In genomic region chr11:52397385-52397987, GRCm38 (mm10) we compare ENCODE assay signal across 8 mouse cellular contexts. TPM values are rescaled to one million over a fixed set of nuclear protein-coding genes. Genes with fewer than 3 reads are reported as not detected.
DNase-seq lines count a peak whose midpoint lies in the region; ATAC-seq and TF ChIP-seq lines count a peak whose summit lies in the region.

No protein-coding gene starts in this region.

- H3K4me2 ChIP-seq in intestine, embryonic 14.5 days (ENCODE audit: low read length) = peak overlapping the region; percentile 56
- H3K4me2 ChIP-seq in midbrain, postnatal 0 days (ENCODE audit: low read depth, low read length, poor library complexity, severe bottlenecking) = peak overlapping the region; percentile 71

- H3K27ac ChIP-seq in left cerebral cortex, adult 2 months = no peak overlapping the region
- peak overlapping the region; percentile 68 for H3K27ac ChIP-seq in bone marrow macrophage, adult 2 months (ENCODE audit: insufficient read depth, low read depth, low read length)
- peak overlapping the region; percentile 86 for H3K27ac ChIP-seq in intestine, embryonic 14.5 days (ENCODE audit: low read depth)
- H3K27ac ChIP-seq in midbrain, postnatal 0 days (ENCODE audit: low read depth, low read length) = no peak overlapping the region

- H3K27me3 ChIP-seq in intestine, embryonic 14.5 days (replicated peaks; ENCODE audit: control insufficient read depth, insufficient read depth, low read length) = no peaks in the 10 kb centered on the region
- H3K27me3 ChIP-seq in midbrain, postnatal 0 days (ENCODE audit: insufficient read depth, low read length) = no peaks in the 10 kb centered on the region

- peak; percentile 9; the same call in 1 of the 2 replicates for TF ChIP-seq CTCF in left cerebral cortex, adult 2 months (IDR thresholded peaks at IDR 0.05)
- no peak for TF ChIP-seq CTCF in bone marrow macrophage, adult 2 months (IDR thresholded peaks at IDR 0.05; ENCODE audit: low read depth, low read length)
- peak; percentile 45 for TF ChIP-seq CTCF in midbrain, postnatal 0 days (IDR thresholded peaks at IDR 0.05)

- no peak for ATAC-seq in intestine, embryonic 14.5 days (replicated peaks; ENCODE audit: low FRiP score, low TSS enrichment, low read depth)
- ATAC-seq in midbrain, postnatal 0 days (ENCODE audit: low FRiP score) = no peak

- TF ChIP-seq POLR2A in bone marrow macrophage, adult 2 months (IDR thresholded peaks at IDR 0.05; ENCODE audit: borderline replicate concordance, low read depth, low read length) = no peak

- WGBS in intestine, embryonic 14.5 days = 82% methylated on average over 4 of the region's 4 CpGs
- WGBS in midbrain, postnatal 0 days = 88% methylated on average over 4 of the region's 4 CpGs

- DNase-seq in left cerebral cortex, adult 2 months (ENCODE audit: extremely low spot score in 1 of 2, low spot score in 2 of 2) = no peak
- DNase-seq in left cerebral cortex, postnatal 4 days = no peak
- DNase-seq in intestine, embryonic 14.5 days (ENCODE audit: low spot score) = no peak
- DNase-seq in midbrain, postnatal 0 days (ENCODE audit: low spot score) = peak; percentile 33
- no peak for DNase-seq in urinary bladder, postnatal 36 days (ENCODE audit: low spot score in 2 of 2)
- DNase-seq in ovary, postnatal 14 days (ENCODE audit: low spot score) = no peak
- DNase-seq in layer of hippocampus, postnatal 36 days = no peak

- H3K36me3 ChIP-seq in intestine, embryonic 14.5 days (ENCODE audit: control insufficient read depth, insufficient read depth, low read length) = no peaks in the 10 kb centered on the region
- no peaks in the 10 kb centered on the region for H3K36me3 ChIP-seq in midbrain, postnatal 0 days (ENCODE audit: insufficient read depth, low read length)

- peak overlapping the region; percentile 88 for H3K4me3 ChIP-seq in left cerebral cortex, adult 2 months
- H3K4me3 ChIP-seq in bone marrow macrophage, adult 2 months (ENCODE audit: insufficient read depth, low read length) = peak overlapping the region; percentile 94
- H3K4me3 ChIP-seq in intestine, embryonic 14.5 days (ENCODE audit: low read depth, low read length) = peak overlapping the region; percentile 78
- H3K4me3 ChIP-seq in midbrain, postnatal 0 days (ENCODE audit: low read depth, low read length) = peak overlapping the region; percentile 98

- H3K4me1 ChIP-seq in bone marrow macrophage, adult 2 months (ENCODE audit: control insufficient read depth, insufficient read depth, low read length) = no peaks in the 10 kb centered on the region
- H3K4me1 ChIP-seq in intestine, embryonic 14.5 days (replicated peaks; ENCODE audit: control insufficient read depth, insufficient read depth, low read length) = peaks cover 2% of the 10 kb centered on the region
- H3K4me1 ChIP-seq in midbrain, postnatal 0 days (ENCODE audit: insufficient read depth, low read length) = no peaks in the 10 kb centered on the region

- intact Hi-C loops in left cerebral cortex, adult 2 months (cut with DNase I) = no loop called here
- intact Hi-C loops in left cerebral cortex, postnatal 4 days (cut with DNase I) = no loop called here

- peak overlapping the region; percentile 86 for H3K9ac ChIP-seq in intestine, embryonic 14.5 days (ENCODE audit: low read length)
- no peak overlapping the region for H3K9ac ChIP-seq in midbrain, postnatal 0 days (replicated peaks; ENCODE audit: low read length, poor library complexity, severe bottlenecking)

- H3K9me3 ChIP-seq in intestine, embryonic 14.5 days (ENCODE audit: control insufficient read depth, low read length) = no peaks in the 10 kb centered on the region
- H3K9me3 ChIP-seq in midbrain, postnatal 0 days (ENCODE audit: low read length) = no peaks in the 10 kb centered on the region

RNA-seq across cellular contexts. Expression of gene 9530068E07Rik, which starts 1.3 kb away (rescaled TPM):
- 10 to 100 TPM; 59.2 to 64.2 TPM for total RNA-seq in left cerebral cortex, adult 2 months (2021)
- total RNA-seq in left cerebral cortex, postnatal 4 days (2021) = 10 to 100 TPM; 69.0 to 69.2 TPM
- 134 and 137 TPM in 2 replicates for polyA plus RNA-seq in bone marrow macrophage, adult 2 months (2012; ENCODE audit: insufficient read depth, insufficient read length, missing spikeins)
- polyA plus RNA-seq in intestine, embryonic 14.5 days (2014; fragmentation: Nextera tagmentation; extraction: Ambion mirVana) = 194 and 228 TPM in 2 replicates
- 125 and 127 TPM in 2 replicates for total RNA-seq in midbrain, postnatal 0 days (2014; rRNA removed)
- 133 and 134 TPM in 2 replicates for polyA plus RNA-seq in midbrain, postnatal 0 days (2015; fragmentation: Nextera tagmentation; extraction: Ambion mirVana)
- 10 to 100 TPM; 66.6 to 69.5 TPM for total RNA-seq in layer of hippocampus, postnatal 36 days (2021)

RNA-seq across cellular contexts. Expression of gene Vdac1, which starts 36.8 kb away (rescaled TPM):
- 100 to 1,000 TPM; 518 to 557 TPM for total RNA-seq in left cerebral cortex, adult 2 months (2021)
- total RNA-seq in left cerebral cortex, postnatal 4 days (2021) = 100 to 1,000 TPM; 438 to 456 TPM
- 116 and 118 TPM in 2 replicates for polyA plus RNA-seq in bone marrow macrophage, adult 2 months (2012; ENCODE audit: insufficient read depth, insufficient read length, missing spikeins)
- polyA plus RNA-seq in intestine, embryonic 14.5 days (2014; fragmentation: Nextera tagmentation; extraction: Ambion mirVana) = 235 and 250 TPM in 2 replicates
- 337 and 343 TPM in 2 replicates for total RNA-seq in midbrain, postnatal 0 days (2014; rRNA removed)
- polyA plus RNA-seq in midbrain, postnatal 0 days (2015; fragmentation: Nextera tagmentation; extraction: Ambion mirVana) = 412 and 433 TPM in 2 replicates
- total RNA-seq in layer of hippocampus, postnatal 36 days (2021) = 100 to 1,000 TPM; 514 to 555 TPM

Comparison
In these comparisons a context has a peak if more than half of its experiments do, and no peak if none do; other contexts are left out.
1. H3K27ac ChIP-seq: peak in bone marrow macrophage, adult 2 months (single experiment) and intestine, embryonic 14.5 days (single experiment); none in left cerebral cortex, adult 2 months (single experiment) and midbrain, postnatal 0 days (single experiment).
2. Peak in every context shown above with its lines, with median percentiles within 50 percentile points of each other: H3K4me3 ChIP-seq.